Mouse (Mus musculus): ENCODE results near the gene Tufm. TPM values are rescaled to one million over a fixed set of nuclear protein-coding genes. Genes with fewer than 3 reads are reported as not detected.

The Tufm gene
- polyA plus RNA-seq, 1 experiment from 2014 or later: 140 TPM

DNA sequence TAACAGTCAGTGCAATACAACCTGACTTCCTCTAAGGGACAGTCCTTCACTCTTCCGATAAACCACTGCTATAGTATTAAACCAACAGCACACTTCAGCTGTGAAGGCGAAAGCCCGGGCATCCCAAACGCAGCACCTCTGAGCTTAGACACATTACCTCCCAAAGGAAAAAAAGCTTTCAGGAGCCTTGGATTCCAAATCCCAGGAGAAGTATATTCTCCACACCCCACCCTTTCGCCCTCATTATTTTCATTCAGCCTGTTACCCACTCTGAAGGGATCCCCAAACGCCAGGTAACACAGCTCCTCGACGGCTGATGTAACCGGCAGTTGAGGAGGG is 14.5 kb downstream of the Tufm start:
- Histone ChIP-seq H3K4me2 (ENCODE audit: low read depth, low read length) (peak overlapping the region; percentile 97), H3K4me1 (ENCODE audit: control insufficient read depth, insufficient read depth, low read length) (peaks cover 5% of the 10 kb centered on the region; the same call in 1 of the 2 replicates), H3K27me3 (ENCODE audit: control insufficient read depth, insufficient read depth, low read length) (no peaks in the 10 kb centered on the region), H3K27ac (ENCODE audit: low read length) (peak overlapping the region; percentile 99), H3K36me3 (ENCODE audit: control insufficient read depth, insufficient read depth, low read length) (peaks cover 15% of the 10 kb centered on the region), H3K9me3 (replicated peaks; ENCODE audit: control insufficient read depth, low read length) (no peaks in the 10 kb centered on the region), H3K9ac (ENCODE audit: low read length) (peak overlapping the region; percentile 100), H3K4me3 (replicated peaks; ENCODE audit: low read length) (peak overlapping the region; percentile 94)
- no peak for ATAC-seq (ENCODE audit: insufficient read depth, low FRiP score)
- WGBS: 3% methylated on average over 9 of the region's 9 CpGs

DNA sequence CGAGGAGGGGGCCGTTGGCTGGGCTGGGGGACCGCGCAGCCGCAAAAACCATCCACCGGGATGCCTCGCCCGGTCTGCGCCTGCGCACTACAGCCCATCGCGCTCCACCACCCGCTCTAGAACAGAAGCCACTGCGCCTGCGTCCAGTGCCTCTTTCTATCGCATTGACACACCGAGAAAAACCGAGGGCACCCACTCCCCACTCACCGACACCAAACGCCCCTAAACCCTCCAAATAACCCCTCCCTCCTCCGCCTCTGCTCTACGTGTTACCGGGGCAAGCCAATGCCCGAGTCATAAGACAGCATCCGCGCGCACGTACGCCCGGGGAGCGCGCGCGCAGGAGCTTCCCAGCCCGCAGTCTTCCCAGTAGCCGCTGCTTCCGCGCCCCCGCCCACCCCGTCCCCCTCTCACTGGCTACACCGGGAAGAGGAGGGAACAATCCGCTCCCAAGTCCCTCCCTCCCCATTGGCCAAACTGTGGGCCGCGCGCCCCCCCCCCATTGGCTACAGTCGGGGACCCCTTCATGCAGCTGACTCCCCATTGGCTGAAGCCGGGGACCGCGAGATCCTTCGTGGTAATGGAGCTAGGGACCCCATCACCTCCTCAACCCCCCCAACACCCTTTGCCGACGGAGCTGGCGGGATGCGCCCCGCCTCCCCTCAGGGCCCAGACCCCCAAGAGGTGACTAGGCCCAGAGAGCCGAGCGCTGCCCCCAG is 15.0 kb downstream of the Tufm start:
- Histone ChIP-seq H3K9me3 (replicated peaks; ENCODE audit: control insufficient read depth, low read length) (no peaks in the 10 kb centered on the region), H3K27ac (ENCODE audit: low read length) (peak overlapping the region; percentile 99), H3K4me1 (ENCODE audit: control insufficient read depth, insufficient read depth, low read length) (peaks cover 5% of the 10 kb centered on the region; the same call in 1 of the 2 replicates), H3K4me2 (ENCODE audit: low read depth, low read length) (peak overlapping the region; percentile 97), H3K27me3 (ENCODE audit: control insufficient read depth, insufficient read depth, low read length) (no peaks in the 10 kb centered on the region), H3K36me3 (ENCODE audit: control insufficient read depth, insufficient read depth, low read length) (peaks cover 15% of the 10 kb centered on the region), H3K9ac (ENCODE audit: low read length) (peak overlapping the region; percentile 100), H3K4me3 (replicated peaks; ENCODE audit: low read length) (peak overlapping the region; percentile 94)
- WGBS: under 1% methylated on average over 57 of the region's 57 CpGs
- peak; percentile 92 for ATAC-seq (ENCODE audit: insufficient read depth, low FRiP score)

- no peak for ATAC-seq (ENCODE audit: insufficient read depth, low FRiP score)
- under 1% methylated on average over 40 of the region's 40 CpGs for WGBS
- H3K4me2 ChIP-seq (ENCODE audit: low read depth, low read length): peak overlapping the region; percentile 39
- H3K9ac ChIP-seq (ENCODE audit: low read length): peak overlapping the region; percentile 100
- H3K27me3 ChIP-seq (ENCODE audit: control insufficient read depth, insufficient read depth, low read length): no peaks in the 10 kb centered on the region
- no peaks in the 10 kb centered on the region for H3K9me3 ChIP-seq (replicated peaks; ENCODE audit: control insufficient read depth, low read length)
- peaks cover 12% of the 10 kb centered on the region for H3K36me3 ChIP-seq (ENCODE audit: control insufficient read depth, insufficient read depth, low read length)
- H3K4me1 ChIP-seq (ENCODE audit: control insufficient read depth, insufficient read depth, low read length): peaks cover 5% of the 10 kb centered on the region; the same call in 1 of the 2 replicates
- peak overlapping the region; percentile 94 for H3K4me3 ChIP-seq (replicated peaks; ENCODE audit: low read length)
- H3K27ac ChIP-seq (ENCODE audit: low read length): peak overlapping the region; percentile 99
Measured at GRCm38 (mm10) chr7:126502751-126503150, 15.6 kb downstream of the Tufm start.

- peak within 1 kb of the TSS; percentile 94 for H3K4me3 ChIP-seq (replicated peaks; ENCODE audit: low read length)
- under 1% methylated on average over 52 of the region's 72 CpGs for WGBS
- H3K27me3 ChIP-seq (ENCODE audit: control insufficient read depth, insufficient read depth, low read length): no peaks in the 10 kb centered on the region
- H3K9me3 ChIP-seq (replicated peaks; ENCODE audit: control insufficient read depth, low read length): no peaks in the 10 kb centered on the region
- H3K9ac ChIP-seq (ENCODE audit: low read length): peak within 1 kb of the TSS; percentile 100
- peak within 1 kb of the TSS; percentile 78 for H3K4me2 ChIP-seq (ENCODE audit: low read depth, low read length)
- peaks cover 12% of the 10 kb centered on the region for H3K36me3 ChIP-seq (ENCODE audit: control insufficient read depth, insufficient read depth, low read length)
- ATAC-seq (ENCODE audit: insufficient read depth, low FRiP score): peak; percentile 92
- peaks cover 5% of the 10 kb centered on the region; the same call in 1 of the 2 replicates for H3K4me1 ChIP-seq (ENCODE audit: control insufficient read depth, insufficient read depth, low read length)
- peak within 1 kb of the TSS; percentile 99 for H3K27ac ChIP-seq (ENCODE audit: low read length)
Measured at GRCm38 (mm10) chr7:126503273-126503878, 16.2 kb downstream of the Tufm start, which contains the start of gene Atxn2l. Gene Atxn2l, minus strand, starts transcription at chr7:126503437.

- Histone ChIP-seq H3K27me3 (ENCODE audit: control insufficient read depth, insufficient read depth, low read length) (no peaks in the 10 kb centered on the region), H3K4me1 (ENCODE audit: control insufficient read depth, insufficient read depth, low read length) (peaks cover 5% of the 10 kb centered on the region; the same call in 1 of the 2 replicates), H3K9ac (ENCODE audit: low read length) (no peak overlapping the region), H3K27ac (ENCODE audit: low read length) (no peak overlapping the region), H3K4me2 (ENCODE audit: low read depth, low read length) (no peak overlapping the region), H3K36me3 (ENCODE audit: control insufficient read depth, insufficient read depth, low read length) (peaks cover 12% of the 10 kb centered on the region), H3K4me3 (replicated peaks; ENCODE audit: low read length) (no peak overlapping the region), H3K9me3 (replicated peaks; ENCODE audit: control insufficient read depth, low read length) (no peaks in the 10 kb centered on the region)
- WGBS: 71% methylated on average over 2 of the region's 2 CpGs
- no peak for ATAC-seq (ENCODE audit: insufficient read depth, low FRiP score)
Measured at GRCm38 (mm10) chr7:126504913-126505312, 17.8 kb downstream of the Tufm start.

GRCm38 (mm10) chr7:126507126-126507778 is 20.1 kb downstream of the Tufm start:
- H3K4me2 ChIP-seq (ENCODE audit: low read depth, low read length): no peak overlapping the region
- 67% methylated on average over 8 of the region's 8 CpGs for WGBS
- H3K27ac ChIP-seq (ENCODE audit: low read length): no peak overlapping the region
- H3K9ac ChIP-seq (ENCODE audit: low read length): no peak overlapping the region
- H3K36me3 ChIP-seq (ENCODE audit: control insufficient read depth, insufficient read depth, low read length): no peaks in the 10 kb centered on the region
- H3K9me3 ChIP-seq (replicated peaks; ENCODE audit: control insufficient read depth, low read length): no peaks in the 10 kb centered on the region
- H3K27me3 ChIP-seq (ENCODE audit: control insufficient read depth, insufficient read depth, low read length): no peaks in the 10 kb centered on the region
- no peak for ATAC-seq (ENCODE audit: insufficient read depth, low FRiP score)
- no peaks in the 10 kb centered on the region for H3K4me1 ChIP-seq (ENCODE audit: control insufficient read depth, insufficient read depth, low read length)
- H3K4me3 ChIP-seq (replicated peaks; ENCODE audit: low read length): no peak overlapping the region

DNA sequence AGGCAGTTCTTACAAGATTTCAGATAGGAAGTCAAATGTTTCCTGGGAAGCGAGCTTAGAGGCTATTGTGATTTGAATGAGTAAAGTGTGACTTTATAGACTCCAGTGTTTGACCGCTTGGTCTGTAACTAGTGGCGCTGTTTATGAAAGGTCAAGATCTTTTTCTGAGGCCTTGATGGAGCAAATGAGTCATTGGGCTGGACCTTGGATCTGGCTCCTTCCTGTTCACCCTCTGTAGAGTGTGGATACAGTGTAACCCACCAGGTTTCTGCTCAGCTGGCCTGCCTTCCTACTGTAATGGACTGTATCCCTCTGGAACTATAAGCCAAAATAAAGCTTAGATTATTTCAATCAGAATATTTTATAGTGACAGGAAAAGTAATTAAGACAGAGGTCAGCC is 24.1 kb downstream of the Tufm start:
- no peaks in the 10 kb centered on the region for H3K4me1 ChIP-seq (ENCODE audit: control insufficient read depth, insufficient read depth, low read length)
- WGBS: 75% methylated on average over 3 of the region's 3 CpGs
- no peak for ATAC-seq (ENCODE audit: insufficient read depth, low FRiP score)

GRCm38 (mm10) chr7:126518261-126518941 is 31.2 kb downstream of the Tufm start:
- H3K27ac ChIP-seq (ENCODE audit: low read length): no peak overlapping the region
- no peaks in the 10 kb centered on the region for H3K27me3 ChIP-seq (ENCODE audit: control insufficient read depth, insufficient read depth, low read length)
- H3K36me3 ChIP-seq (ENCODE audit: control insufficient read depth, insufficient read depth, low read length): no peaks in the 10 kb centered on the region
- no peaks in the 10 kb centered on the region for H3K9me3 ChIP-seq (replicated peaks; ENCODE audit: control insufficient read depth, low read length)
- 80% methylated on average over 5 of the region's 5 CpGs for WGBS
- no peak overlapping the region for H3K4me2 ChIP-seq (ENCODE audit: low read depth, low read length)
- H3K9ac ChIP-seq (ENCODE audit: low read length): no peak overlapping the region
- H3K4me3 ChIP-seq (replicated peaks; ENCODE audit: low read length): no peak overlapping the region
- H3K4me1 ChIP-seq (ENCODE audit: control insufficient read depth, insufficient read depth, low read length): no peaks in the 10 kb centered on the region
- ATAC-seq (ENCODE audit: insufficient read depth, low FRiP score): no peak

More for the DNA sequence above, 24.1 kb downstream of the Tufm start:
- Histone ChIP-seq H3K4me3 (replicated peaks; ENCODE audit: low read length) (no peak overlapping the region), H3K36me3 (ENCODE audit: control insufficient read depth, insufficient read depth, low read length) (no peaks in the 10 kb centered on the region), H3K9me3 (replicated peaks; ENCODE audit: control insufficient read depth, low read length) (no peaks in the 10 kb centered on the region), H3K27me3 (ENCODE audit: control insufficient read depth, insufficient read depth, low read length) (no peaks in the 10 kb centered on the region), H3K27ac (ENCODE audit: low read length) (no peak overlapping the region), H3K4me2 (ENCODE audit: low read depth, low read length) (no peak overlapping the region), H3K9ac (ENCODE audit: low read length) (no peak overlapping the region)

Data from stomach, embryonic 16.5 days (tissue).